Mouse (Mus musculus): Measurements from ENCODE around the gene Rab5a.

Gene Rab5a

GRCm38 (mm10) chr17:53478858-53479603 lies at the start of gene Rab5a:
Gene Rab5a, plus strand, starts transcription at chr17:53479234.
- no peak for TF ChIP-seq CTCF (conservative IDR thresholded peaks at IDR 0.05; ENCODE audit: low read length)
- no peak for TF ChIP-seq NANOG (IDR thresholded peaks at IDR 0.05; ENCODE audit: borderline replicate concordance, low read length)
- no peak for TF ChIP-seq POU5F1 (IDR thresholded peaks at IDR 0.05; ENCODE audit: borderline replicate concordance, low read length)

GRCm38 (mm10) chr17:53456152-53456551 lies 22.9 kb upstream of the Rab5a start:
- no peaks in the 10 kb centered on the region for H3K27me3 ChIP-seq (ENCODE audit: insufficient read depth, low read length)
- H3K4me1 ChIP-seq (replicated peaks; ENCODE audit: low read depth, low read length) = peaks cover under 1% of the 10 kb centered on the region
- H3K4me3 ChIP-seq (replicated peaks; ENCODE audit: low read length) = no peak overlapping the region
- H3K9me3 ChIP-seq (ENCODE audit: low read length) = peaks cover 59% of the 10 kb centered on the region
- 0 out of 2 replicates have a peak, but pooled peaks cover 3% of the 10 kb centered on the region for H3K36me3 ChIP-seq (ENCODE audit: insufficient read depth, low read length)
- TF ChIP-seq CTCF (conservative IDR thresholded peaks at IDR 0.05; ENCODE audit: low read length) = no peak
- TF ChIP-seq POU5F1 (IDR thresholded peaks at IDR 0.05; ENCODE audit: borderline replicate concordance, low read length) = no peak
- no peak for TF ChIP-seq NANOG (IDR thresholded peaks at IDR 0.05; ENCODE audit: borderline replicate concordance, low read length)

More at GRCm38 (mm10) chr17:53478858-53479603, at the start of gene Rab5a:
- H3K36me3 ChIP-seq (ENCODE audit: insufficient read depth, low read length) = peaks cover 29% of the 10 kb centered on the region
- peaks cover 49% of the 10 kb centered on the region for H3K4me1 ChIP-seq (replicated peaks; ENCODE audit: low read depth, low read length)
- H3K27me3 ChIP-seq (ENCODE audit: insufficient read depth, low read length) = no peaks in the 10 kb centered on the region
- peak within 1 kb of the TSS; percentile 97 for H3K4me3 ChIP-seq (replicated peaks; ENCODE audit: low read length)
- no peaks in the 10 kb centered on the region for H3K9me3 ChIP-seq (ENCODE audit: low read length)

DNA sequence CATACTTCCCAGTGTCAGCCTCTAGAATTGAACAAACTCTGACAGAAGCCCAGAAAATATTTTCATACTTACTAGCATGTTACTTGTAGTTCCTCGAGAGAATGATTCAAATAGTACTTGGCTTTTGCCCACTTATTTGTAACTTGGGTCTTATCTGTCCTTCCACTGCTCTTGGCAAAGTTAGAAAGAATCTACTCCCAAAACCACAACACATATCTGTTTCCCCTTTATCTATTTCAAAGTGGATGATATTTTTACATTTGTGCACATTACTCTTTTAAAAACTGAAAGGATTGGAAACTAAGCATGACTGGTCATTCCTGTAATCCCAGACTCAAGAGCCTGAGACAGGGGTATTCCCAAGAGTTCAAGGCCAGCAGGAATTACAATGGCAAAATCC lies 22.3 kb upstream of the Rab5a start:
- no peak for TF ChIP-seq CTCF (conservative IDR thresholded peaks at IDR 0.05; ENCODE audit: low read length)
- TF ChIP-seq POU5F1 (IDR thresholded peaks at IDR 0.05; ENCODE audit: borderline replicate concordance, low read length) = no peak
- TF ChIP-seq NANOG (IDR thresholded peaks at IDR 0.05; ENCODE audit: borderline replicate concordance, low read length) = no peak
- Histone ChIP-seq H3K27me3 (ENCODE audit: insufficient read depth, low read length) (no peaks in the 10 kb centered on the region), H3K4me1 (replicated peaks; ENCODE audit: low read depth, low read length) (peaks cover 5% of the 10 kb centered on the region), H3K4me3 (replicated peaks; ENCODE audit: low read length) (no peak overlapping the region), H3K9me3 (ENCODE audit: low read length) (peaks cover 59% of the 10 kb centered on the region), H3K36me3 (ENCODE audit: insufficient read depth, low read length) (0 out of 2 replicates have a peak, but pooled peaks cover 3% of the 10 kb centered on the region)

DNA sequence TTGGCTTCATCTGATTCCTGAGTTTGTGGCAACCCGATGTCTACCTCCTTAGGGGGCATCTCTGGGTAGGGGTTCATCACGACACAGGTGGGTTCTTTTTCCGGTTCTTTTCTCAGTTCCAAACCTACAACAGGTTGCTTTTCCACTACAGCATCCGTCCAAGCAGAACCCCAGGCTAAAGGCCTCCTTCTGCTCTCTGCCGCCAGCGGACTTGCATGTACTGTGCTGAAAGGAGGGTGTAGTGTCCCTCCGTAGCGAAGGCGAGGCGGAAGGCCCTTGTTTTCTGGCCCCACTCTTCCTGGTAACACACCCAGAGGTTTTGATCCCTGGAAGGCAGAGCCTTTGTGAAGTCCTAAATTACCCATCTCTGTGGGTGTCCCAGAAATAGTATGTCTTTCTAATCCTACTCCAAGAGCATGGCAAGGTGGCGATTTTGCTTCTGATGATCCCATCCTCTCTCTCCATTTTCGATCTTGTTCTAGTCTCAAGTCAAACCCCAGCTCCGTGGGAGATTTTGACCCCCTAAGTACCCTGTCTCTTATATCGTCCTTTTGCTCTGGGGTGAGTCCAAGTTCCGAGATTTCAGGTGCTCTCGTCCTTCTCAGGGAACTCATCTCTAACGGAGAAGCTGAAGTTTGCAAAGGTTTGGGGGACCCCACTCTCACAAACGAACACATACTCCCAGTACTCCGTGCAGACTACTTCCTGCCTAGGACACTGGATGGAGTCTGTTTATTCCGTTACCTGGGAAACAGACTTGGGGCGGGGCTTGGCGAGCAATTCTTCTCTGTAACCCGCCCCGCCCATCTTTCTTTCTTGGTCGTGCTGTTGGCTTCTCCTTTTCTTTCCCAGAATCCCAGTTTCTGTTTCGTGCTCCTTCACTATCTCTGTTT lies 16.2 kb upstream of the Rab5a start, which contains the start of gene Efhb:
Efhb (minus strand) TSS at position 719 of the 893 bp plus-strand sequence.
- Histone ChIP-seq H3K36me3 (ENCODE audit: insufficient read depth, low read length) (no peaks in the 10 kb centered on the region), H3K4me3 (replicated peaks; ENCODE audit: low read length) (peak within 1 kb of the TSS; percentile 60), H3K9me3 (ENCODE audit: low read length) (peaks cover 17% of the 10 kb centered on the region), H3K4me1 (replicated peaks; ENCODE audit: low read depth, low read length) (peaks cover 39% of the 10 kb centered on the region), H3K27me3 (ENCODE audit: insufficient read depth, low read length) (no peaks in the 10 kb centered on the region)
- TF ChIP-seq POU5F1 (IDR thresholded peaks at IDR 0.05; ENCODE audit: borderline replicate concordance, low read length) = no peak
- no peak for TF ChIP-seq NANOG (IDR thresholded peaks at IDR 0.05; ENCODE audit: borderline replicate concordance, low read length)
- TF ChIP-seq CTCF (conservative IDR thresholded peaks at IDR 0.05; ENCODE audit: low read length) = no peak

GRCm38 (mm10) chr17:53463496-53463840 lies 15.6 kb upstream of the Rab5a start:
- peaks cover 12% of the 10 kb centered on the region for H3K9me3 ChIP-seq (ENCODE audit: low read length)
- H3K27me3 ChIP-seq (ENCODE audit: insufficient read depth, low read length) = no peaks in the 10 kb centered on the region
- no peaks in the 10 kb centered on the region for H3K36me3 ChIP-seq (ENCODE audit: insufficient read depth, low read length)
- H3K4me1 ChIP-seq (replicated peaks; ENCODE audit: low read depth, low read length) = peaks cover 40% of the 10 kb centered on the region
- TF ChIP-seq CTCF (conservative IDR thresholded peaks at IDR 0.05; ENCODE audit: low read length) (no peak), POU5F1 (IDR thresholded peaks at IDR 0.05; ENCODE audit: borderline replicate concordance, low read length) (no peak), NANOG (IDR thresholded peaks at IDR 0.05; ENCODE audit: borderline replicate concordance, low read length) (no peak)
- H3K4me3 ChIP-seq (replicated peaks; ENCODE audit: low read length) = peak overlapping the region; percentile 60

DNA sequence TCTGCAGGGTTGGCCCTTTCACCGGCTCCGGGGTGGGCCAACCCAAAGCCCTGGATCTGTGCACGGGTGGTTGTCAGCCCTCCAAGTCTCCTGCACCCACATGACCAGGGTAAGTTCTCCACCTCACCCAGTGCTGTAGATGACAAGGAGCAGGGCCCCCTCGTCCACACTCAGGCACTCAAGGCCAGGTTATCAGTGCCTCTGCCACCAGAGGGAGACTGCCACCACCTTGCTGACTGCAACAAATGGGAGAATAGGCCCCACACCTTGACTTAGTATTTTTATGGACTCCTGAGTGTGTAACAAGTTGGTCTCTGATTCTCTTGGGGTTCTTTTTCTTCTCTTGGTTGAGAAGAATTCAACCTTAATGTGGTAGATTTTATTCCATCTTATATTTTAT lies 13.5 kb upstream of the Rab5a start:
- peaks cover 40% of the 10 kb centered on the region for H3K4me1 ChIP-seq (replicated peaks; ENCODE audit: low read depth, low read length)
- TF ChIP-seq CTCF (conservative IDR thresholded peaks at IDR 0.05; ENCODE audit: low read length) (peak; percentile 49), NANOG (IDR thresholded peaks at IDR 0.05; ENCODE audit: borderline replicate concordance, low read length) (no peak)
- no peaks in the 10 kb centered on the region for H3K36me3 ChIP-seq (ENCODE audit: insufficient read depth, low read length)
- no peak overlapping the region for H3K4me3 ChIP-seq (replicated peaks; ENCODE audit: low read length)
- no peaks in the 10 kb centered on the region for H3K27me3 ChIP-seq (ENCODE audit: insufficient read depth, low read length)
- peaks cover 6% of the 10 kb centered on the region for H3K9me3 ChIP-seq (ENCODE audit: low read length)

DNA sequence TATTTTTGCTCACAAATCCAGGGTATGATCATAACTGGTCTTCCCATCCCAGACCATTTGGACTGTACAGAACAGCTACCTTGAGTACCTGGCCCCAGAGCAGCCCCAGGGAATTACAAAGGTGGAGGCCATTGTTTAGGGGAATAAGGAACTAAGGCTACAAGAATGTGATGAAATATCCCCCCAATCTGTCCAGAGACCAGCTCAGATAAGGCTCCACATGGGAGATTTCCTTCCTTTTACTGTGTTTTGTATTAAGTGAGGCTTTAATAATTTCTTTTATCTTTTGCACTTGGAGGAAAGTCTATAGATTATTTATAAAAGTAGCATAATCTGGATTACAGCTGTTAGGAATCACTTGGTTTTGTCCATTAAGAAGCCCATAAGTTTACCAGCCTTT lies 10.3 kb upstream of the Rab5a start:
- Histone ChIP-seq H3K9me3 (ENCODE audit: low read length) (no peaks in the 10 kb centered on the region), H3K4me1 (replicated peaks; ENCODE audit: low read depth, low read length) (peaks cover 27% of the 10 kb centered on the region)
- no peak for TF ChIP-seq POU5F1 (IDR thresholded peaks at IDR 0.05; ENCODE audit: borderline replicate concordance, low read length)
- no peak for TF ChIP-seq NANOG (IDR thresholded peaks at IDR 0.05; ENCODE audit: borderline replicate concordance, low read length)
- TF ChIP-seq CTCF (conservative IDR thresholded peaks at IDR 0.05; ENCODE audit: low read length) = no peak

More for the DNA sequence above, 10.3 kb upstream of the Rab5a start:
- no peaks in the 10 kb centered on the region for H3K36me3 ChIP-seq (ENCODE audit: insufficient read depth, low read length)
- H3K4me3 ChIP-seq (replicated peaks; ENCODE audit: low read length) = no peak overlapping the region
- no peaks in the 10 kb centered on the region for H3K27me3 ChIP-seq (ENCODE audit: insufficient read depth, low read length)

All from E14TG2a.4 (cell line).